Mouse (Mus musculus) heart, postnatal 0 days (tissue): ENCODE measurements around the gene Hecw2. TPM values are rescaled to one million over a fixed set of nuclear protein-coding genes. Genes with fewer than 3 reads are reported as not detected.

Source experiments
- ATAC-seq: fragments of 200-750 bp; cut with Nextera tagmentation; 2 replicates; pipeline ENCODE4 v1.8.0; 2017; ENCODE audit warnings: low read depth, moderate number of reproducible peaks, moderate library complexity; ENCODE audit not compliant: insufficient read depth
- DNase-seq: peaks from one replicate; pipeline ENCODE4 v3.0.0-alpha.2; 2016; ENCODE audit warnings: low spot score
- H3K27ac ChIP-seq: fragments of 300-500 bp; sonication (generic); 2 replicates; pipeline ENCODE4 v1.5.1; 2014; ENCODE audit warnings: low read depth, mild to moderate bottlenecking
- H3K27me3 ChIP-seq: fragments of 300-500 bp; sonication (generic); 2 replicates; pipeline ENCODE4 v1.6.1; 2014; ENCODE audit warnings: low read length, mixed read lengths; ENCODE audit not compliant: control insufficient read depth, insufficient read depth
- H3K36me3 ChIP-seq: fragments of 300-500 bp; sonication (generic); replicated peaks from 2 replicates; pipeline ENCODE4 v1.6.1; 2014; ENCODE audit warnings: low read length, mixed read lengths; ENCODE audit not compliant: control insufficient read depth, insufficient read depth
- H3K4me1 ChIP-seq: fragments of 300-500 bp; sonication (generic); 2 replicates; pipeline ENCODE4 v1.6.1; 2014; ENCODE audit warnings: antibody characterized with exemption; ENCODE audit not compliant: control insufficient read depth, insufficient read depth
- H3K4me2 ChIP-seq: fragments of 300-500 bp; sonication (generic); 2 replicates; pipeline ENCODE4 v1.6.1; 2014; ENCODE audit warnings: low read depth, mild to moderate bottlenecking, low read length, moderate library complexity
- H3K4me3 ChIP-seq: fragments of 300-500 bp; sonication (generic); 2 replicates; pipeline ENCODE4 v1.5.1; 2014; ENCODE audit warnings: low read depth, low read length
- H3K9ac ChIP-seq: fragments of 300-500 bp; sonication (generic); replicated peaks from 2 replicates; pipeline ENCODE4 v1.6.1; 2014; ENCODE audit warnings: low read depth, low read length, mixed read lengths
- H3K9me3 ChIP-seq: fragments of 300-500 bp; sonication (generic); replicated peaks from 2 replicates; pipeline ENCODE4 v1.6.1; 2016; ENCODE audit warnings: low read length; ENCODE audit not compliant: control insufficient read depth
- CTCF ChIP-seq: IDR thresholded peaks from 2 replicates; pipeline ENCODE4 v1.5.1; 2016; ENCODE audit warnings: antibody characterized with exemption, control low read depth, low read depth
- EP300 ChIP-seq: IDR thresholded peaks from 2 replicates; pipeline ENCODE4 v1.6.1; 2016; ENCODE audit warnings: antibody characterized with exemption, low read depth
- WGBS: fragments of 180-500 bp; shearing (Covaris S2); extraction: QIAGEN DNeasy Blood & Tissue Kit; methylation state at CpG from one replicate; pipeline ENCODE4 v1.1.7; 2014; 5-methylcytosine and 5-hydroxymethylcytosine counted together
- polyA plus RNA-seq: library from polyadenylated mRNA; unstranded; fragments of >200 nt; fragmentation: Nextera tagmentation; extraction: Ambion mirVana; gene quantifications from 2 replicates; pipeline ENCODE4 v1.2.1, GENCODE M21; 2015
- total RNA-seq: library from RNA; depleted of rRNA; stranded (reverse); fragments of >200 nt; gene quantifications from 2 replicates; pipeline ENCODE4 v1.2.3, GENCODE M21; 2014; ENCODE audit warnings: low replicate concordance

Hecw2 gene
- total and polyA plus RNA-seq, 2 experiments from 2014 or later, result 3.6 to 9.0 TPM

- no peaks in the 10 kb centered on the region for H3K27me3 ChIP-seq
- peaks cover 12% of the 10 kb centered on the region; the same call in 1 of the 2 replicates for H3K36me3 ChIP-seq
- no peak overlapping the region for H3K4me3 ChIP-seq
- 80% methylated on average over 8 of the region's 8 CpGs for WGBS
- no peak for ATAC-seq
- TF ChIP-seq CTCF (no peak), EP300 (no peak)
- H3K9ac ChIP-seq, result no peak overlapping the region
- no peak overlapping the region for H3K27ac ChIP-seq
- DNase-seq, result no peak
- no peak overlapping the region for H3K4me2 ChIP-seq
- no peaks in the 10 kb centered on the region for H3K4me1 ChIP-seq
- H3K9me3 ChIP-seq, result no peaks in the 10 kb centered on the region
Observed at GRCm38 (mm10) chr1:53838182-53838859, 356.6 kb downstream of the Hecw2 start.

GRCm38 (mm10) chr1:53830286-53830685 lies 364.7 kb downstream of the Hecw2 start:
- ATAC-seq (no peak), DNase-seq (no peak)
- Histone ChIP-seq H3K27me3 (no peaks in the 10 kb centered on the region), H3K9ac (no peak overlapping the region), H3K36me3 (peaks cover 21% of the 10 kb centered on the region), H3K4me3 (no peak overlapping the region), H3K4me2 (no peak overlapping the region), H3K4me1 (no peaks in the 10 kb centered on the region), H3K9me3 (no peaks in the 10 kb centered on the region), H3K27ac (no peak overlapping the region)
- 85% methylated on average over 5 of the region's 5 CpGs for WGBS
- TF ChIP-seq CTCF (no peak), EP300 (no peak)

GRCm38 (mm10) chr1:53829089-53829488 lies 365.9 kb downstream of the Hecw2 start:
- no peak for DNase-seq
- Histone ChIP-seq H3K9me3 (no peaks in the 10 kb centered on the region), H3K4me2 (no peak overlapping the region), H3K4me1 (peaks cover under 1% of the 10 kb centered on the region; the same call in 1 of the 2 replicates), H3K36me3 (peaks cover 24% of the 10 kb centered on the region), H3K27ac (no peak overlapping the region), H3K9ac (no peak overlapping the region), H3K4me3 (no peak overlapping the region), H3K27me3 (no peaks in the 10 kb centered on the region)
- TF ChIP-seq CTCF, result no peak
- TF ChIP-seq EP300, result no peak
- no peak for ATAC-seq
- 75% methylated on average over 9 of the region's 9 CpGs for WGBS

- no peak for ATAC-seq
- WGBS, result 66% methylated on average over 9 of the region's 9 CpGs
- no peak for DNase-seq
- no peaks in the 10 kb centered on the region for H3K9me3 ChIP-seq
- TF ChIP-seq CTCF (0 out of 2 replicates have a peak, but pooled peaks have one; percentile 2), EP300 (no peak)
- H3K27me3 ChIP-seq, result no peaks in the 10 kb centered on the region
- H3K36me3 ChIP-seq, result peaks cover 7% of the 10 kb centered on the region; the same call in 1 of the 2 replicates
- no peak overlapping the region for H3K9ac ChIP-seq
- H3K27ac ChIP-seq, result no peak overlapping the region
- no peak overlapping the region for H3K4me2 ChIP-seq
- peaks cover 13% of the 10 kb centered on the region for H3K4me1 ChIP-seq
- no peak overlapping the region for H3K4me3 ChIP-seq
Observed at GRCm38 (mm10) chr1:53824446-53825337, 370.3 kb downstream of the Hecw2 start.

- DNase-seq (peak; percentile 14), ATAC-seq (no peak)
- H3K9ac ChIP-seq, result no peak overlapping the region
- peak overlapping the region; percentile 21; the same call in 1 of the 2 replicates for H3K4me2 ChIP-seq
- no peaks in the 10 kb centered on the region for H3K27me3 ChIP-seq
- H3K9me3 ChIP-seq, result no peaks in the 10 kb centered on the region
- WGBS, result 15% methylated on average over 10 of the region's 10 CpGs
- H3K36me3 ChIP-seq, result peaks cover 7% of the 10 kb centered on the region; the same call in 1 of the 2 replicates
- peak overlapping the region; percentile 43; the same call in 1 of the 2 replicates for H3K27ac ChIP-seq
- TF ChIP-seq EP300, result no peak
- no peak for TF ChIP-seq CTCF
- no peak overlapping the region; the same call in 1 of the 2 replicates for H3K4me3 ChIP-seq
- H3K4me1 ChIP-seq, result peaks cover 13% of the 10 kb centered on the region
Observed at GRCm38 (mm10) chr1:53823687-53824445, 371.1 kb downstream of the Hecw2 start.
